Mouse (Mus musculus): ENCODE measurements at regions not wholly inside any gene's neighbourhood (a gene's known extent, or its start where the extent isn't known, plus 50 kb on each side); places are given as distances from the start of the nearest gene placed in this dataset.

GRCm38 (mm10) chr13:51973461-51973860 is 127.0 kb downstream of the Gadd45g start:
- DNase-seq (ENCODE audit: low spot score in 2 of 2), result no peak

DNA sequence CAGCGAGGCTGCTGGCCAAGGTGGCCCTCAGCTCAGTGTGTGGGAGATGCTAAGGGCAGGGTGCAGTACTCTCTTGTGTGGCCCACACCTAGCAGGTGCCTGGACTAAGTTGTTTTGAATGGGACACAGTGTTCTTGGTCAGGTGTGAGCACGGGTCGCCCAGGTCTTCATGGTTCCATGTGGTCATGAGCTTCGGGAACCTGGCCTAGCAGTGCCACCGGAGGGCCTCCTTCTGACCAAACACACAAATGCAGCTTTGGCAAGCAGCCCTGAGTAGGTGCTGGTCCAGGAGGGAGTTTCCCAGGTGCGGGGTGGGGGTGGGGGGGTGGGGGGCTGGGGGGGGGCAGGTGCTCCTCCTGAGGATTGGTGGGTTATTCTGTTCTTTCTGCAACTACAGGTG is 127.6 kb downstream of the Gadd45g start:
- no peak for DNase-seq (ENCODE audit: low spot score in 2 of 2)

DNA sequence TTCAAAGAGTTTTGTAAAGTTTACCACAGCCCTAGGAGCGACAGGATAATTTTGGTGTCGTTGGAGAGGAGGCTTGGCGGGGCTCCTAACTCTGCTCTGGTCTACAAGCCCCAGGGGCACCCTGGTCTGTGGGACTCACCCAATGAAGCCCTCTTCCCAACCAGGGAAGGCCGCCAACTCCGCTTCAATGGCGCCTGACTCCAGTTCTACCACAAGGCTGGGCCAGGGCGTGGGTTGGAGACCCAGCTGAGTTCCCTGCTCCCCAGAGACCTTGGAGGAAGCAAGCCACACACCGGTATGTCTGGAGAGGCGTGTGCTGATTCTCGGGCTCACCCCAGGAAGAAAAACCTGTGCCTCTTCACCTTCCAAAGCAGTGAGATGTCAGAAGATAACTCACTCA is 128.9 kb downstream of the Gadd45g start:
- DNase-seq (ENCODE audit: low spot score in 2 of 2), result no peak

- peak in 1 of 2 experiments; percentile 68 for DNase-seq (ENCODE audit: low spot score in 2 of 2)
These were observed 129.5 kb downstream of the Gadd45g start for GRCm38 (mm10) chr13:51975801-51976601.

DNA sequence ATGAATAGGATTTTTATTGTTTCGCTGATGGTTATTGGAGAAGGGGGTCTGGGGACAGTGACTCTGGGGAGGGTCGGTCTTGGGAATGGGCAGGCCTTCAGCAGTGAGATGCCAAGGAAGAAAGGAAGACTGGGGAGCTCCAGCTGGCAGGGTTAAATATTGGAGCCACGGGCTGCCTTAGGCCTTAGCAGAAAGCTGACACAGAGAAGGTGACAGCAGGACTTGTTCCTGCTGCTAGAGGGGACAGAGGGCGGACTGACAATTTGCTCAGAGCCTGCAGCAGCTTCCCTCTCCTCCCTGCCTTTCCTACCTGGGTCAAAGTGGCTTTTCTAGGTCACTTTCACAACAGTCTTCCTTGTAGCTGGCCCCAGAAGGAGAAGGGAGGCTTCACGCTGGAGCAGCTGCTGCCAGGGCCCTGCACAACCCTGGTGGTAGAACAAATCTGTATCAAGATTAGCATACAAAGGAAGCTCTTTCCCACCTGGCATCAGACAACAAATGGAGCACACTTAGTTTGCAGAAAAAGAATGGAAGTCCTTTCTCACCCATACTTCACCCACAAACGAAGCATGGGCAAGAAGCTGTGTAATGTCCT is 130.2 kb downstream of the Gadd45g start:
- DNase-seq (ENCODE audit: low spot score in 2 of 2), result no peak

- no peak for DNase-seq (ENCODE audit: low spot score in 2 of 2)
These were observed 133.0 kb downstream of the Gadd45g start for GRCm38 (mm10) chr13:51979301-51979977.

- no peak for DNase-seq (ENCODE audit: low spot score in 2 of 2)
These were observed 133.9 kb downstream of the Gadd45g start for GRCm38 (mm10) chr13:51980344-51980743.

DNA sequence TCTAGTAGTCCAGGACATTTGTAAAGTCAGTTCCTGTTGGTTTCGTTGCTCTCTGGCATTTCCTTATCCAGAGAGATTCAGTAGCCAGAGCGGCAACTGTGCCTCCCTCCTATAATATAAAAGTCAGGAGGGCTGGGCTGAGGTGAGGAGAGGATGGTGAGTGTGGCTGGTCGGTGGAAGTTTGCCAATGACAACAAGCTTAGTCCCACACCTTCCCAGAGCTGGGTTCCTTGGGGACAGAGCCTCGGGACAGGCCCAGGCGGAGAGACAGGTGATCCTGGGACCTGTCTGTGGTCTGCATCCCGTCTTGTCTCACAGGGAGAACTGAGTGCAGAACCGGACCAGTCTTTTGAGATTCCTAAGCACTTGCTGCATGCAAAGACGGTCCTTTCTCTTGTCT is 136.5 kb downstream of the Gadd45g start:
- DNase-seq (ENCODE audit: low spot score in 2 of 2), result no peak

DNA sequence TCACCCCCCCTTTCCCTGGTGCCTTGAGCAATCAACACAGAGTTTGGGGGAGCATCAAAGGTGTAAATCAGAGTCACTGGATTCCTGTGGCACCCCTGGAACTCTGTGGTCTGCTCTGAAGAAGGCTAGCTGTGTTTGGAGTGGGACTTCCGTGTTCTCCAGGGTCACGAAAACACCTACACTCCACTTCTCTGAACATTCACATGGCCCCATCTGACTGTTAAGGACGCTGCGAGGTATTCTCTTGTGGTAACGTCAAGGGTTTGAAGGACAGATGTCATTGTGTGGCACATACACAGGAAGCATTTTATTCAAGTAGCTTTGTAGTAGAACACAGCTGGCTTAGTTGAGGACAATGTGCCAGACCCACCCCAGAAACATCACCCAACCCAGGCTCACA is 137.1 kb downstream of the Gadd45g start:
- DNase-seq (ENCODE audit: low spot score in 2 of 2), result no peak

- DNase-seq (ENCODE audit: low spot score in 2 of 2), result no peak
These were observed 144.9 kb downstream of the Gadd45g start for GRCm38 (mm10) chr13:51991339-51991738.

- DNase-seq (ENCODE audit: low spot score in 2 of 2), result no peak
These were observed 146.4 kb downstream of the Gadd45g start for GRCm38 (mm10) chr13:51992878-51993277.

DNA sequence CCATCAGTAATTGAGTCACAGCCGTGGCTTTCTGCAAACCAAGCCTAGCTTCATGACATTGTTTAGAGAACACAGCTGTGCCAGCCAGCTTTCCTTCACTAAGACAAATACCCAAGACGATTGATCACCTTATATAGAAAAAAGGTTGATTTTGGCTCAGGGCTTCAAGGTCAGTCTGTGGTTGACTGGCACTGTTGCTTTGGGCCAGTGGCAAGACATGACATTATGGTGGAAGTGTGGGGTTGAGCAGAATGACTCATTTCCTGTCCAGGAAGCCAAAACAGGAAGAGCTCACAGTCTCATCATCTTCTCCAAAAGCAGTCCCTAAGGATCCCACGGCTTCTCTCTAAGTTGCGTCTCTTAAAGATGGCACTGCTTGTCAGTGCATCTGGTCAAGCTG is 149.7 kb downstream of the Gadd45g start:
- no peak for DNase-seq (ENCODE audit: low spot score in 2 of 2)

- DNase-seq (ENCODE audit: low spot score in 2 of 2), result no peak
These were observed 152.1 kb downstream of the Gadd45g start for GRCm38 (mm10) chr13:51998542-51998941.

GRCm38 (mm10) chr13:52001811-52002210 is 155.3 kb downstream of the Gadd45g start:
- DNase-seq (ENCODE audit: low spot score in 2 of 2), result no peak

DNA sequence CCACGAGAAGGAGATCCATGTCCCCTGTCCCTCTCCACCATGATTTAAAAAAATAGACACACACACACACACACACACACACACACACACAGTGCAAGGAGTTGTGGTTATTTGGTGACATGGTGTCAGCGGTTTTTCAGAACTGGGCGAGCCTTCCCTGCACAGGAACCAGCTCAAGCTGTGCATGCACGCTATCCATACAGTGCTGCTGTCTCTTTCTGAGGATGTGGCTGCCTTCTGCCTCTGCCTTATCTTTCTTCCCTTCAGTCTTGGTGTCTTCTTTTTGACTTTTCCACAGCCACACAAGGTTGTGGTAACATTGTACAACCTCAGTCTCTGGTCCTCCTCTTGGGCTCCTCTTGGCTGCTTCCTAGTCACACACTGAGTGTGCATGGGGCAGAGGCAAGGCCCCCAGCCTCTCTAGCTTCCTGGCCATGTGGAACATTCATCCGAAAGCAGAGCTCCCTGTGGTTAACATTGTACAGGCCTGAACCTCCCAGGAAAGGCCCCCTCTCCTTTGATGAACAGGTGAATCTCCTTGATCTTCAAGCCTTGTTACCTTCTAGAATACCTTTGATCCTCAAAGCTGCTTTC is 157.6 kb downstream of the Gadd45g start:
- DNase-seq (ENCODE audit: low spot score in 2 of 2), result no peak

GRCm38 (mm10) chr13:52007585-52008395 is 161.3 kb downstream of the Gadd45g start:
- no peak for DNase-seq (ENCODE audit: low spot score in 2 of 2)

GRCm38 (mm10) chr13:52009231-52009630 is 162.8 kb downstream of the Gadd45g start:
- DNase-seq (ENCODE audit: low spot score in 2 of 2), result no peak

GRCm38 (mm10) chr13:52009766-52010165 is 163.3 kb downstream of the Gadd45g start:
- no peak for DNase-seq (ENCODE audit: low spot score in 2 of 2)

DNA sequence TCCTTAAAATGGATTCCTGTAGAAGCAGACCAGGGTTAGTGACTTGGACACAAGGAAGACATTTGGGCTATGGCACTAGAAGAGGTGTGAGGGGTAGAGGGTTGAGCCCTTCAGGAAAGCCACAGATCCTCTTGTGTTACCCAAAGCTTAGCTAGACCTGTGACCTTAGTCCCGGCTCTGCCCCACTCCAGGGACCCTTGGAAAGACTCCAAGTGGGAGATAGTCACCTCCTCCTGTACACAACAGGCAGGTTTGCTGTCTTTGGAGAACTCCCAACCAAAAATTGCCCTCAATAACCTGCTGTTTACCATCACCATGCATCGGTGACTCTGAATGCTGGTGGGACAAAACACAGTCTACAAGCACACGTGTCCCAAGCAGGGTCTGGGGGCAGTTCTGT is 164.5 kb downstream of the Gadd45g start:
- no peak for DNase-seq (ENCODE audit: low spot score in 2 of 2)

- DNase-seq (ENCODE audit: low spot score in 2 of 2), result no peak
These were observed 166.7 kb downstream of the Gadd45g start for GRCm38 (mm10) chr13:52013182-52013581.

DNA sequence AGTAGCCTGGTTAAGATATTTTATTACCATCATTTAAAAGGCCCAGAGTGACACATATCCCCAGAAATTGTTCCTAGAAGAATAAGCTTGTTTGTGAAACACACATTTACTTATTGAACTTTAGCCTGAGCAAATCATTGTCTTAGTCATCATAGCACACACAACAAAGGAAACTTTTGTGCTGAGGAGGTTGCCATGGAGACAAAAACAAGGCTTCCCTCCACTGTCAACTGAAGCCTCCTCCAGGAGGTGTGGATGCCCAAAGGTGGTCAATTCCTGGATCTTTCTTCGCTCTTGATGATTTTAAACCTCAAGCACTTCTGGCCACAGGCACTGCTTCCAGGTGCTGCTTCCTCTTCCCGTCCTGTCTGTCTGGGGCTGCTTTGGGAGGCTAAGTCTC is 167.3 kb downstream of the Gadd45g start:
- DNase-seq (ENCODE audit: low spot score in 2 of 2), result no peak

DNA sequence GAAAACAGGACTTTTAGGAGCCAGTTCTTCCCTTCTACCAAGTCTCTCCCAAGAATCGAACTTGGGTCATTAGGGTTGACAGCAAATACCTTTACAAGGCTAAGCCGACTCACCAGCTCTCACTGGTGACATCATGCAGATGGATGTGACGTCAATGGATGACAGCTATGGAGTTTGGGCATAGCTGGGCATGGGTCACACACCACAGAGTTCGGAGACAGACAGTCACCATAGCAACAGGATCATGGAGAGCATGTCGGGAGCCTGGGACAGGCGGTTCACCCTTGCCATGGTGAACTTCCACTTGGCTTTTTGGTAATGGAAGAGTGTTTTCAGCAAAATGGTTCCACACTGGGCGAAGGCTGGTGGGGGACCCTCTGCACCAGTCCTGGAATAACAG is 168.1 kb downstream of the Gadd45g start:
- no peak for DNase-seq (ENCODE audit: low spot score in 2 of 2)
